Mouse (Mus musculus): Measurements from ENCODE around the gene Iqgap1.

GRCm38 (mm10) chr7:80766072-80766471 lies 59.7 kb downstream of the Iqgap1 start:
- no peak for TF ChIP-seq CTCF (IDR thresholded peaks at IDR 0.05)
- TF ChIP-seq POLR2A (IDR thresholded peaks at IDR 0.05; ENCODE audit: insufficient read depth, low read depth, low read length), result no peak
